Mouse (Mus musculus) small intestine, adult 2 months (tissue): ENCODE measurements at regions not wholly inside any gene's neighbourhood (a gene's known extent, or its start where the extent isn't known, plus 50 kb on each side); places are given as distances from the start of the nearest gene placed in this dataset.

Source experiments
- CTCF ChIP-seq: fragments of 200-500 bp; IDR thresholded peaks from 2 replicates; pipeline ENCODE4 v1.5.1; 2012; ENCODE audit warnings: low read depth, mild to moderate bottlenecking, control low read depth, inconsistent platforms, low read length, moderate library complexity, mixed read lengths; ENCODE audit not compliant: insufficient replicate concordance, insufficient read length; ENCODE audit errors: extremely low read depth
- POLR2A ChIP-seq: fragments of 200-500 bp; IDR thresholded peaks from 2 replicates; pipeline ENCODE4 v1.6.1; 2012; ENCODE audit warnings: low read depth, mild to moderate bottlenecking, control low read depth, inconsistent platforms, low read length, moderate library complexity

DNA sequence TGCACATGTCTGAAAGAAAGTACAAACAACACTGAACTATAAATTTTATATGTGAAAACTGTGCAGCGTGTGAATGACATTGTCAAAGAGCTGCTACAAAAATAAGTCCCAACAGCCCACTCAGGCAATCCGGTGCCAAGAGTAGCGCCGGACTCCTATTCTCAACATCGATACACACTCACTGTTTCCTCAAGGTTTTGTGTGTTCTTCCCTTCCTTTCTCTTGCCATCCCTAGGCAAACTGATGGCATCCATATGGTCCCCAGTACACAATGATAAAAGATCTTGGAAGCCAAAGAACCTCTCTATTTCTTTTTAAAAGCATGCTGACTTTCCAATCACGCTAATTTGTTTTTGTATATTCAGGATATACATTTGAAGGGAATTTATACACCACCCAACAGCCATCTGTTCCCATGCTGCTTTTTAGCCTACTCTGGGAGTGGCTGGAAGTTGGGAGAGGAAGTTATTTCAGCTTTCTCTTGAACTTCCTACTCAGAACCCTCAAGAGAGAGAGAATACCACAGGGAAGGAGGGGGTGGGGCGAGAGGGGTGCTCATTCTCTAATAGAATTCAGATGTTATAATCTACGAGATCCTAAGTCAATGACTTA is 205.9 kb upstream of the Xylt1 start:
- TF ChIP-seq CTCF (no peak), POLR2A (no peak)
